ENCODE assay signal across 10 mouse cellular contexts in genomic region chr19:57006841-57007240, GRCm38 (mm10). TPM values are rescaled to one million over a fixed set of nuclear protein-coding genes. Genes with fewer than 3 reads are reported as not detected.
DNase-seq lines count a peak whose midpoint lies in the region; ATAC-seq and TF ChIP-seq lines count a peak whose summit lies in the region.
"Had no signal": no experiment of that assay in that cellular context is flagged by ENCODE, and none has a peak within 500 bp of the region (broad histone marks: within the 10 kb centered on the region; RNA-seq: fewer than 3 reads in every experiment).

No protein-coding gene starts in this region.

- no peak overlapping the region for H3K27ac ChIP-seq in kidney, embryonic 14.5 days (ENCODE audit: low read depth, low read length)
- no peak overlapping the region for H3K27ac ChIP-seq in limb, embryonic 14.5 days (replicated peaks; ENCODE audit: low read depth, low read length)
- H3K27ac ChIP-seq: limb, embryonic 12.5 days had no signal

- CTCF ChIA-PET in Patski (lab: Charles Lee): interaction anchor here (0.9 to 1.8 kb wide), 4 partner anchors 15 to 87 kb away, joined by 3 to 6 read pairs (median 4); no protein-coding TSS in a partner anchor

- no peak for TF ChIP-seq CTCF in Patski (IDR thresholded peaks at IDR 0.05)

- TF ChIP-seq POLR2A in limb, embryonic 14.5 days (IDR thresholded peaks at IDR 0.05; ENCODE audit: borderline replicate concordance, extremely low read depth, insufficient read depth, insufficient read length): no peak

- no peaks in the 10 kb centered on the region for H3K9me3 ChIP-seq in kidney, embryonic 14.5 days (ENCODE audit: control insufficient read depth, low read length)
- no peaks in the 10 kb centered on the region for H3K9me3 ChIP-seq in limb, embryonic 14.5 days (ENCODE audit: control insufficient read depth, low read length)
- H3K9me3 ChIP-seq: limb, embryonic 12.5 days had no signal

- peaks cover 3% of the 10 kb centered on the region; the same call in 1 of the 2 replicates for H3K27me3 ChIP-seq in kidney, embryonic 14.5 days (ENCODE audit: control insufficient read depth, insufficient read depth, low read length)
- H3K27me3 ChIP-seq in Patski: no peaks in the 10 kb centered on the region
- peaks cover 4% of the 10 kb centered on the region; the same call in 1 of the 2 replicates for H3K27me3 ChIP-seq in limb, embryonic 14.5 days (ENCODE audit: control insufficient read depth, insufficient read depth, low read length)

- no peaks in the 10 kb centered on the region for H3K36me3 ChIP-seq in kidney, embryonic 14.5 days (ENCODE audit: control insufficient read depth, insufficient read depth, low read length)
- H3K36me3 ChIP-seq in limb, embryonic 14.5 days (ENCODE audit: control insufficient read depth, insufficient read depth, low read length): no peaks in the 10 kb centered on the region
- H3K36me3 ChIP-seq: limb, embryonic 12.5 days had no signal

- POLR2A ChIA-PET in Patski (lab: Charles Lee): interaction anchor here (0.6 to 1.9 kb wide), 8 partner anchors 14 to 88 kb away, joined by 3 to 17 read pairs (median 4); no protein-coding TSS in a partner anchor

- H3K9ac ChIP-seq in kidney, embryonic 14.5 days (ENCODE audit: low read depth, low read length): 0 out of 2 replicates have a peak overlapping the region, but pooled peaks have one; percentile 66
- no peak overlapping the region for H3K9ac ChIP-seq in limb, embryonic 14.5 days (ENCODE audit: low read depth, low read length, severe bottlenecking)
- H3K9ac ChIP-seq: limb, embryonic 12.5 days had no signal

- H3K4me2 ChIP-seq in kidney, embryonic 14.5 days (replicated peaks; ENCODE audit: low read depth, low read length): peak overlapping the region; percentile 97
- H3K4me2 ChIP-seq in limb, embryonic 14.5 days (replicated peaks; ENCODE audit: low read depth, low read length, severe bottlenecking): no peak overlapping the region

- H3K4me1 ChIP-seq in kidney, embryonic 14.5 days (ENCODE audit: control insufficient read depth, insufficient read depth, low read length): peaks cover 28% of the 10 kb centered on the region
- peaks cover 20% of the 10 kb centered on the region for H3K4me1 ChIP-seq in limb, embryonic 14.5 days (ENCODE audit: control insufficient read depth, insufficient read depth, low read length)

- 48% methylated on average over 13 of the region's 13 CpGs for WGBS in kidney, embryonic 14.5 days
- WGBS in limb, embryonic 14.5 days: 59% methylated on average over 13 of the region's 13 CpGs

- in situ Hi-C loops in Patski (cut with MboI; ENCODE audit: low pct_unique_long_range_greater_than_20kb): loop anchor here (5.0 kb wide), 2 partner anchors 85 to 195 kb away; no protein-coding TSS in a partner anchor

- peak overlapping the region; percentile 60; the same call in 1 of the 2 replicates for H3K4me3 ChIP-seq in kidney, embryonic 14.5 days (ENCODE audit: low read length)
- peak overlapping the region; percentile 51; the same call in 1 of the 2 replicates for H3K4me3 ChIP-seq in limb, embryonic 14.5 days (replicated peaks; ENCODE audit: low read length)

- no peak for ATAC-seq in kidney, embryonic 14.5 days (ENCODE audit: low FRiP score, low TSS enrichment)
- peak; percentile 36 for ATAC-seq in Patski
- no peak for ATAC-seq in limb, embryonic 14.5 days (ENCODE audit: low FRiP score, low read depth)

- DNase-seq in adrenal gland, adult 2 months: peak; percentile 42
- DNase-seq in adrenal gland, postnatal 25 days: no peak
- no peak for DNase-seq in kidney, adult 11 months
- DNase-seq in Patski (ENCODE audit: low read depth, low spot score): no peak
- DNase-seq in limb, embryonic 14.5 days (ENCODE audit: low spot score): no peak
- no peak for DNase-seq in gastrocnemius, adult 8-10 months (ENCODE audit: low spot score in 2 of 2)
- DNase-seq in frontal cortex, postnatal 25 days (ENCODE audit: low spot score in 2 of 2): no peak

RNA-seq across cellular contexts. Expression of gene Afap1l2, which starts 1.2 kb away (rescaled TPM):
- total RNA-seq in adrenal gland, adult 2 months (2021): 10 to 100 TPM; 22.7 to 29.7 TPM
- polyA plus RNA-seq in adrenal gland, adult 2 months (2012; rRNA removed): 4.5 and 5.6 TPM in 2 replicates
- total RNA-seq in adrenal gland, postnatal 25 days (2021): 11.4 and 14.3 TPM in 2 replicates
- polyA plus RNA-seq in kidney, embryonic 14.5 days (2014; fragmentation: Nextera tagmentation; extraction: Ambion mirVana): 9.0 and 12.5 TPM in 2 replicates
- 132 TPM for polyA plus RNA-seq in Patski (2021)
- 6.8 and 7.0 TPM in 2 replicates for polyA plus RNA-seq in limb, embryonic 14.5 days (2012; rRNA removed)
- polyA plus RNA-seq in limb, embryonic 14.5 days (2014; fragmentation: Nextera tagmentation; extraction: Ambion mirVana): 6.8 and 9.2 TPM in 2 replicates
- total RNA-seq in gastrocnemius, adult 8-10 months (2022): 1 to 10 TPM; 1.4 to 2.1 (median 1.8) TPM
- total RNA-seq: common myeloid progenitor, adult 5-6 weeks had no signal
